Mouse (Mus musculus) kidney, embryonic 14.5 days (tissue): ENCODE measurements at regions not wholly inside any gene's neighbourhood (a gene's known extent, or its start where the extent isn't known, plus 50 kb on each side); places are given as distances from the start of the nearest gene placed in this dataset.

ENCODE experiments used
- ATAC-seq: fragments of 200-750 bp; cut with Nextera tagmentation; 2 replicates; pipeline ENCODE4 v1.8.0; 2017; ENCODE audit warnings: moderate number of reproducible peaks, mild to moderate bottlenecking, moderate TSS enrichment, moderate library complexity; ENCODE audit not compliant: low FRiP score, low TSS enrichment
- H3K27ac ChIP-seq: fragments of 300-500 bp; sonication (generic); 2 replicates; pipeline ENCODE4 v1.5.1; 2014; ENCODE audit warnings: low read depth, mild to moderate bottlenecking, low read length, moderate library complexity, mixed read lengths
- H3K27me3 ChIP-seq: fragments of 300-500 bp; sonication (generic); 2 replicates; pipeline ENCODE4 v1.6.1; 2014; ENCODE audit warnings: mild to moderate bottlenecking, low read length; ENCODE audit not compliant: control insufficient read depth, insufficient read depth
- H3K36me3 ChIP-seq: fragments of 300-500 bp; sonication (generic); 2 replicates; pipeline ENCODE4 v1.6.1; 2014; ENCODE audit warnings: low read length, mixed read lengths; ENCODE audit not compliant: control insufficient read depth, insufficient read depth
- H3K4me1 ChIP-seq: fragments of 300-500 bp; sonication (generic); 2 replicates; pipeline ENCODE4 v1.6.1; 2014; ENCODE audit warnings: low read length, mixed read lengths; ENCODE audit not compliant: control insufficient read depth, insufficient read depth
- H3K4me2 ChIP-seq: fragments of 300-500 bp; sonication (generic); replicated peaks from 2 replicates; pipeline ENCODE4 v1.6.1; 2014; ENCODE audit warnings: low read depth, mild to moderate bottlenecking, low read length
- H3K4me3 ChIP-seq: fragments of 300-500 bp; sonication (generic); 2 replicates; pipeline ENCODE4 v1.5.1; 2014; ENCODE audit warnings: mild to moderate bottlenecking, low read length
- H3K9ac ChIP-seq: fragments of 300-500 bp; sonication (generic); 2 replicates; pipeline ENCODE4 v1.6.1; 2014; ENCODE audit warnings: low read depth, mild to moderate bottlenecking, low read length, moderate library complexity
- H3K9me3 ChIP-seq: fragments of 300-500 bp; sonication (generic); 2 replicates; pipeline ENCODE4 v1.6.1; 2016; ENCODE audit warnings: low read length; ENCODE audit not compliant: control insufficient read depth
- WGBS: fragments of 180-500 bp; shearing (Covaris S2); extraction: QIAGEN DNeasy Blood & Tissue Kit; methylation state at CpG from one replicate; pipeline ENCODE4 v1.1.7; 2014; 5-methylcytosine and 5-hydroxymethylcytosine counted together

DNA sequence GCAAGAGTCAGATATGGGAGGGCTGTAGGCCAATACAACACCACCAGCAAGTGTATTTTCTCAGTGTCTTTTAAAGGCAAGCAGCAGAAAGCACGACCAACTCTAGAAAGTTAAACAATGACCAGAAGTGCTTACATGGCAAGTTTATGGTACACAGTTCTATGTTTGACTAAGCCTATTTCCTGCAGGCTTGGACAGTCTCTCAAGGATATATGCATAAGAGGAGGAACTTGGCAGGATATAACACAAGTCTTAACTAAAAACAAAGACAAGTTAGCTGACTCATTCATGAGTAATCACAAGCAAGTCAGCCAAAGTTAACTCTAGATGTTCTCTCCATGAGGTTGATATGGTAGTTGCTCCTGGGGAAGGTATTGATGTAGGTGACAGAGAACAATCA lies 201.3 kb downstream of the Mbip start:
- H3K27me3 ChIP-seq: no peaks in the 10 kb centered on the region
- no peak overlapping the region for H3K4me2 ChIP-seq
- H3K36me3 ChIP-seq: no peaks in the 10 kb centered on the region
- H3K9me3 ChIP-seq: no peaks in the 10 kb centered on the region
- no peak overlapping the region for H3K4me3 ChIP-seq
- no peak overlapping the region for H3K9ac ChIP-seq
- H3K4me1 ChIP-seq: no peaks in the 10 kb centered on the region
- H3K27ac ChIP-seq: no peak overlapping the region
- 57% methylated on average over 1 of the region's 1 CpGs for WGBS
- no peak for ATAC-seq

- no peaks in the 10 kb centered on the region for H3K4me1 ChIP-seq
- H3K9me3 ChIP-seq: no peaks in the 10 kb centered on the region
- no peaks in the 10 kb centered on the region for H3K36me3 ChIP-seq
- no peak overlapping the region for H3K27ac ChIP-seq
- H3K9ac ChIP-seq: no peak overlapping the region
- no peak overlapping the region for H3K4me2 ChIP-seq
- H3K27me3 ChIP-seq: no peaks in the 10 kb centered on the region
- no peak for ATAC-seq
- no peak overlapping the region for H3K4me3 ChIP-seq
- 68% methylated on average over 2 of the region's 2 CpGs for WGBS
Observed at GRCm38 (mm10) chr12:56143789-56144188, 201.9 kb downstream of the Mbip start.

- WGBS: 86% methylated on average over 4 of the region's 4 CpGs
- Histone ChIP-seq H3K4me2 (no peak overlapping the region), H3K36me3 (no peaks in the 10 kb centered on the region), H3K4me1 (no peaks in the 10 kb centered on the region; the same call in 1 of the 2 replicates), H3K9ac (no peak overlapping the region), H3K27me3 (no peaks in the 10 kb centered on the region), H3K27ac (no peak overlapping the region), H3K4me3 (no peak overlapping the region), H3K9me3 (no peaks in the 10 kb centered on the region)
- no peak for ATAC-seq
Observed at GRCm38 (mm10) chr12:56114446-56114845, 231.2 kb downstream of the Mbip start.

DNA sequence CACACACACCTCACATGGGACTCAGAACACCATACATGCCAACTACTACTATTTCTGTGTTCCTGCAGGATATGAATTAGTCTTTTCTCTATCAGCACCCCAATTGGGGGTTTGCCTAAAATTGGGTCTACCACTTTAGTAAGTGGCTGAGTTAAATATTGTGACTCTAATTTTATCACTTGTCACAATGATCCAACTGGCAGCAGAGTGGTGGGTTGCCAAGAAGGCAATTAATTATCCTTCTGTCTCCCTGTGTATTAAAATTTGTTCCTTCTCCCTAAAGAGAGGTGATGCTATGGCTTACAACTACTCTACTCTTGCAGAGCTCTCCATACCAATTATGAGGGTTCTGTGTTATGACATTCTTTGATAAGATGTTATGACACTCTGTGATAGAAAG lies 245.3 kb downstream of the Brms1l start:
- no peaks in the 10 kb centered on the region for H3K36me3 ChIP-seq
- H3K9me3 ChIP-seq: no peaks in the 10 kb centered on the region
- H3K4me1 ChIP-seq: no peaks in the 10 kb centered on the region
- no peak overlapping the region for H3K4me3 ChIP-seq
- H3K27ac ChIP-seq: no peak overlapping the region
- H3K9ac ChIP-seq: no peak overlapping the region
- ATAC-seq: no peak
- no peak overlapping the region for H3K4me2 ChIP-seq
- no peaks in the 10 kb centered on the region for H3K27me3 ChIP-seq

DNA sequence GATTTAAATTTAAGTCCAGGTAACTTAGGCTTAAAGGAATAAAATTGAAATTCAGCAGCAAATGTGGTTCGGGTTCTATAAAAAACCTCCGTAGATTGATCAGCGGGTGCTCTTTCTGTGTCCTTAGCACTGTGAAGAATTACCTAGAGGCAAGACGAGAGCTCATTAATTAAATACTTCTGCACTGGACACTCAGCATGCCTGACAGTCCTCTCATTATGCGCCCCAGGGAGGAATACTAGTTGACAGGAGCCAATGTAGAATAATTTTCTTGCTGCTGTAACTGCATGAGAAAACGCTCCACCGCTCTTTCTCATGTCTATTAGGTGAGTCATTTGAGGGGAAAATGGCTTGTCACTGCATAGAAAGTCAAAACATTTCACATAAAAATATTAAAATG lies 228.1 kb downstream of the Brms1l start:
- Histone ChIP-seq H3K27me3 (no peaks in the 10 kb centered on the region), H3K27ac (no peak overlapping the region), H3K4me1 (no peaks in the 10 kb centered on the region), H3K9ac (no peak overlapping the region), H3K4me3 (no peak overlapping the region), H3K36me3 (no peaks in the 10 kb centered on the region), H3K9me3 (no peaks in the 10 kb centered on the region), H3K4me2 (no peak overlapping the region)
- no peak for ATAC-seq
- WGBS: 83% methylated on average over 7 of the region's 7 CpGs

GRCm38 (mm10) chr12:56058876-56059275 lies 222.8 kb downstream of the Brms1l start:
- H3K4me3 ChIP-seq: no peak overlapping the region
- no peaks in the 10 kb centered on the region for H3K36me3 ChIP-seq
- no peaks in the 10 kb centered on the region for H3K4me1 ChIP-seq
- no peak overlapping the region for H3K27ac ChIP-seq
- no peak overlapping the region for H3K9ac ChIP-seq
- H3K9me3 ChIP-seq: no peaks in the 10 kb centered on the region
- 71% methylated on average over 10 of the region's 10 CpGs for WGBS
- H3K27me3 ChIP-seq: no peaks in the 10 kb centered on the region
- no peak for ATAC-seq
- H3K4me2 ChIP-seq: no peak overlapping the region

DNA sequence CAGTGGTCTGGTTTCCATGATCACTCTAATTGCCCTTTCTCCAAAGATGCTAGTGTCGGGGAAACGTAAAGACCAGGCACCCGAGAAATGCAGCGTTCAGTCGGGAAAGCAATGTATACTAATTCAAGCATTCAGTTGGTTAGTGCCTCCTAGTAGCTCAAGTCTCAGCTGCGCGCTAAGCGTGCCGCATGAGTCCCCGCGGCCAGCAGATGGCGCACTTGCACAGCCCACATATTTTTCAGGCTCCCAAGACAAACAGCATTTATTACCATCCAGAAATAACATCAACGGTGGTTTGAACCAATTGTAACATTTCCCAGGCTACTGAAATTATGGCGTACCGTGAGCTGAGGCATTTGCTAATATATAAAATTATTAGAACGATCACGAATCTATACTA lies 222.3 kb downstream of the Brms1l start:
- H3K4me3 ChIP-seq: no peak overlapping the region
- H3K27ac ChIP-seq: no peak overlapping the region
- no peak overlapping the region for H3K4me2 ChIP-seq
- no peak overlapping the region for H3K9ac ChIP-seq
- no peaks in the 10 kb centered on the region for H3K4me1 ChIP-seq
- WGBS: 13% methylated on average over 17 of the region's 17 CpGs
- no peaks in the 10 kb centered on the region for H3K9me3 ChIP-seq
- ATAC-seq: peak; percentile 60; the same call in 1 of the 2 replicates
- no peaks in the 10 kb centered on the region for H3K36me3 ChIP-seq
- H3K27me3 ChIP-seq: no peaks in the 10 kb centered on the region

- Histone ChIP-seq H3K27ac (no peak overlapping the region), H3K27me3 (no peaks in the 10 kb centered on the region), H3K4me1 (no peaks in the 10 kb centered on the region), H3K36me3 (no peaks in the 10 kb centered on the region), H3K4me3 (no peak overlapping the region), H3K4me2 (no peak overlapping the region), H3K9ac (no peak overlapping the region), H3K9me3 (no peaks in the 10 kb centered on the region)
- 77% methylated on average over 6 of the region's 6 CpGs for WGBS
- ATAC-seq: no peak
Observed at GRCm38 (mm10) chr12:56055382-56055781, 219.3 kb downstream of the Brms1l start.

- Histone ChIP-seq H3K9ac (no peak overlapping the region), H3K27ac (no peak overlapping the region), H3K4me1 (no peaks in the 10 kb centered on the region), H3K4me3 (no peak overlapping the region), H3K27me3 (no peaks in the 10 kb centered on the region), H3K36me3 (no peaks in the 10 kb centered on the region), H3K9me3 (no peaks in the 10 kb centered on the region), H3K4me2 (no peak overlapping the region)
- 79% methylated on average over 3 of the region's 3 CpGs for WGBS
- ATAC-seq: no peak
Observed at GRCm38 (mm10) chr12:56046050-56046449, 209.9 kb downstream of the Brms1l start.
